Mouse (Mus musculus) spleen, postnatal 4 days (tissue): ENCODE data around the gene Espl1.

Source experiments
- DNase-seq, 2 experiments: peaks; one replicate each; pipeline ENCODE4 v3.0.0; 2022; ENCODE audit warnings: low spot score in 2 of 2

The Espl1 gene

DNA sequence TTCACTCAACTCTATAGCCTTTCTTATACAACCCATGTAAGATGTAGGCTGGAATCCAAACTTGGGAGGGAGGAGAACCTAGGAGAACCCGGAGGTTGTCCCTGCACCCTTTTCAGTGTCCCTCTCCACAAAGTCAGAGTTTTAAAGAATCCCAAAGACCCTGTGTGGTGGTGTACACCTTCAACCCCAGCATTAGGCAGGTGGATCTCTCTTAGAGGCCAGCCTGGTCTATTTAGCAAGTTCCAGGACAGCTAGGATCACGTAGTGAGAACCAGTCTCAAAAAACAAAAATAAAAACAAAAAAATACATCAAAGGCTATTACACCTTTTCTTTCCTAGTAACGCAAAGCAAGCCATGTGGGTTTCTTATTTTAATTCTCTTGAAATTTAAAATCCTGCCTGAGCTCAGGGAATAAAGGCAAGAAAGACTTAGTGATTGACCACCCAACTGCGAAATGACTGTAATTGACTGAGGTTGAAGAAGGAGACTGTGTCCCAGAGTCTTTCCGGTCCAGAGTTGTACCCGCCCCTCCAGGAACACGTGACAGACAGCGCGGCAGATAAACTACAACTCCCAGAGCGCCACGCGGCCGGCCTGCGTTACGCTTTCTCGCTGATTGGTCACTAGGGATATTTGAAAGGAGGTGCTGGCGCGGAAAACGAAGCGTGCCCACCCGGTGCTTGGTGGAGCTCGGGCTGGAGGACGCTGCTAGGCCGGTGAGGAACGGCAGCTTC is at the start of gene Espl1:
TSS of gene Espl1 (plus strand) at position 634 of the 735 bp plus-strand sequence.
- peak; percentile 94 to 96 for DNase-seq

DNA sequence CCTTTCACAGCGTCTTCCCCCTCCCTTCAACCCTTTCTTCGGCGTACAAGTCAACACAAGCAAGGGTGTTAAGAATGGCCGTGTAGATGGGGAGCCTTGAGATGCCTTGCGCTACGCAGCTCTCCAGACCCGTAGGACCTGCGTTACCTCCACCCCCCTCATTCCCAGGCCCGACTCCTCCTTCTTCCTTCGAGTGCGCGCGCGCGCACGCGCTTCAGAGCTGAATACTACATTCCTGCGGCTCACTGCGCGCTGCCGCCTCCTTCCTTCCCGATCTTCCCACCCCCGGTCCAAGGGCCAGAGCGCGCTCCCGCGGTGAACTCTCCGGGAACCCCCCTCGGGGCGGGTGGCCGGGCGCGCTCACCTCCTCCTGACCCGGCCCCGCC is 49.2 kb upstream of the Espl1 start:
- peak; percentile 61 to 78 for DNase-seq

- DNase-seq, result peak; percentile 29 to 69
These were observed 48.6 kb upstream of the Espl1 start for GRCm38 (mm10) chr15:102247252-102248130.

- no peak for DNase-seq
These were observed 47.8 kb upstream of the Espl1 start for GRCm38 (mm10) chr15:102248131-102248811.

DNA sequence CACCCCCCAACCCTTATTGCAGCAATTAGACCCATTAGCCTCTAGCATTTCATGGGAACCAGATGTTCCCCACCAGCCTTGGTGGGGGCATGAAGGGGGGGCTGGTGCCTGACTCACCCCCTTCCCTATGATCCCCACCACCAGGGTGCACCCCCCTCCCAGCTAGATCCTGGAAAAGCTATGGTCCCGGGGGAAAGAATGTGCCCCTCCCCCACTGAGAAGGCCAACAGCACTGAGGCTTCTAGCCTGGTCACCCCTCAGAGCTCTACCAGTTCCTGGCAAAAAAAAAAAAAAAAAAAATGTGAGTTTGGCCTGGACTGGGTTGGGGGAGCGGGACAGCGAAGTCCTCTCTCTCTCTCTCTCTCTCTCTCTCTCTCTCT is 47.3 kb upstream of the Espl1 start:
- DNase-seq, result no peak

- no peak for DNase-seq
These were observed 46.8 kb upstream of the Espl1 start for GRCm38 (mm10) chr15:102249251-102249691.

GRCm38 (mm10) chr15:102249967-102250366 is 46.1 kb upstream of the Espl1 start:
- no peak for DNase-seq

GRCm38 (mm10) chr15:102250521-102250920 is 45.5 kb upstream of the Espl1 start:
- DNase-seq, result no peak

DNA sequence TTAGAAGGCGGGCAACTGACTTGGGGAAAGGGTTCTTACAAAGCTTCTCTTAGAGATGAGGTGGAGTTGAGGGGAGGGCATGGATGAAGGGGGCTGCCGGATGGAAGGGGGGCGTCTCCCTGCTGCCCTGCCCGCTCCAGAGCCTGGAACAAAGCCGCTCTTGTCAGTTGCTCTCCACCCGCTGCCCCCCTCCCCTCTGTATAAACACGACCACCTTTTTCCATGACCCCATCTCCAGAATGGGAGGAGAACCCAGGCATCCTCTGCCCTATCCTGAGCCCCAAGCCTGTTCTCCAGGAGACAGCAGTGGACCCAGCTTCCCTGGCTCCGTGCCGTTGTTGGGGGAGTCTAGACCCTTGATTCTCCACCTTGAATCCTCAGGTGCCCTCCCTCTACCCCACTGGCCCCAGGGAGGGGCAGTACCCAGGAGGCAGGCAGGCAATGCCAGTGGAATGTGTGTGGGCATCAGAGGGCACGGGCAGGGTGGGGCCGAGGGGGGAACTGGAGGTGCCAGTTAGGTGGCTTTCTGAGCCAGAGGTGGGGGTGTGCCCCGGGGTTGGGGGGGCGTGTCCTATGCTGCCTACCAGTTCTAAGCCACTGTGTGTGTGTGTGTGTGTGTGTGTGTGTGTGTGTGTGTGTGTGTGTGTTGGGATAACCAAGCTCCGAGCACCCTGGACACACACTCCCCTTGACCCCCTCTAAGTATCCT is 40.4 kb upstream of the Espl1 start:
- no peak for DNase-seq

DNA sequence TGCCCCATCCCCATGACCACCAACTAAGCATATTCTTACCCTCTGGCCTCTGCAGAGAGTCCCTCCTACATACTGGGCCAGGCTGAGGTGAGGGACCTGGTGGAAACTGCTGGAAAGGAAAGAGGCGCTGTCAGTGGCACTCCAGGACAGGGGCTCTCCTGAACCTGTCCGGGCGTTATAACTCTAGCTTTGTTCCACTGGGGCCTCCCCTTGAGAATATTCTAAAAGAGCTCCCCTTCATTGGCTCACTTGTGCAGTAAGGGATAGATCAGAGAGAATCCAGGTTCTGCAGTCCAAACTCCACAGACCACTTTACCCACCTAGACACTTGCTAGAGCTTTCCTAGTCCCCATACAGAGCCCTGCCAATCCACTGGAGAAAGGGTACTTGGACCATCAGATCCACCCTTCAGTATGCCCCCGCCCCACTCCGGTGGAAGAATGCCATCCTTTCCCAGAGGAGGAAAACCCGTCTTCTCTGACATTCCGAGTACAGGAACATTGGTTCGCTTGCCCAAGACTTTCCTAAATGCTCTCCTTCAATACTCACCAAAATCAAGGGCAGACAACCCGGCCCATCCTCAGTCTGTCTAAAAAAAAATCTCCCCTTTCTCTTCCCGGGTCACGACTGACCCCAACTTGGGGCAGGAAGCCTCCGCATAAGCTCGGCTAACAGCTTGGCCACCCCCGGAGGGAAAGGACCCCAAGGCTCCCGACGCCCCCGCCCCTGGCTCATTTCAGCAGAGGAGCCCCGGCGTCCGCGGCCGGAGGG is 39.5 kb upstream of the Espl1 start:
- no peak for DNase-seq

DNA sequence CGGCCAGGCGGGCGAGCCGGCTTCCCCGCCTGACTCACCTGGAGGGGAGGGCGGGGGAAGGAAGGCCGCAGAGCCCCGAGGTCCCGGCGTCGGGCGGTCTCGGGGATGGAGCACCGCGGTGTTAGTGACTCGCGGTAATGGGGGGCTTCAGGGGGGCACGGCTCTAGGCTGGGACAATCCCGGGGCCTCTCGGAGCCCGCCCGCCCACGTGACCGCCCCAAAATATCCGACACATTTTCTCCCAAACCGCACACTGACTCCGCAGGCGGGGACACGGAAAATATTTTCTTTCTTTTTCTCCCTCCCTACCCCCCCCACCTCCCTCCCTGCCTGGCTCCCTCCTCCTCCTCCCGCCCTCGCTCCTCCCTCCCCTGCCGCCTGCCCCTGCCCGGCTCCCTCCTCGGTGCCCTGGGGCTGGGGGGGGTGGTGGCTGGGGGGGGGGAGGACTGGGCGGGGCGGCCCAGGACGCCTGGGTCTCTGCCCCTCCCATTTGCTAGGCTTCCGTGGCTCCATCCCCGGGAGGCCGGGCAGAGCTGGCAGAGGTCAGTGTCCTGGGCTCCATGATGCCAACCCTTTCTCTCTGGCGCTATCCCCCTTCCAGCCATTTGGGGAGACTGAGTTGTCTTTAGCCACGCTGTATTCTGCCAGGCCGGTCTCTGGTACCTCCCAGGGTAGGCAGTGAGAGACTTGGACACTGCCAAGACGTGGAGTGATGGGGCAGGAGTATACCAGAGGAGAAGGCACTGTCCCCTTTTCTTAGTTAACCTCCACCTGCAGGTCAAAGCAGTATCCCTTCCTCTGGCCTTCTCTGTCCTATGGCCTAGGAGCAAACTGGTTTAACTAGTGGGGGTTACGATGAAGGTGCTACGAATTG is 38.6 kb upstream of the Espl1 start, which contains the start of gene Rarg:
TSS of gene Rarg (minus strand) at position 316 of the 874 bp plus-strand sequence.
- no peak for DNase-seq

- no peak for DNase-seq
These were observed 38.0 kb upstream of the Espl1 start for GRCm38 (mm10) chr15:102258076-102258470.

DNA sequence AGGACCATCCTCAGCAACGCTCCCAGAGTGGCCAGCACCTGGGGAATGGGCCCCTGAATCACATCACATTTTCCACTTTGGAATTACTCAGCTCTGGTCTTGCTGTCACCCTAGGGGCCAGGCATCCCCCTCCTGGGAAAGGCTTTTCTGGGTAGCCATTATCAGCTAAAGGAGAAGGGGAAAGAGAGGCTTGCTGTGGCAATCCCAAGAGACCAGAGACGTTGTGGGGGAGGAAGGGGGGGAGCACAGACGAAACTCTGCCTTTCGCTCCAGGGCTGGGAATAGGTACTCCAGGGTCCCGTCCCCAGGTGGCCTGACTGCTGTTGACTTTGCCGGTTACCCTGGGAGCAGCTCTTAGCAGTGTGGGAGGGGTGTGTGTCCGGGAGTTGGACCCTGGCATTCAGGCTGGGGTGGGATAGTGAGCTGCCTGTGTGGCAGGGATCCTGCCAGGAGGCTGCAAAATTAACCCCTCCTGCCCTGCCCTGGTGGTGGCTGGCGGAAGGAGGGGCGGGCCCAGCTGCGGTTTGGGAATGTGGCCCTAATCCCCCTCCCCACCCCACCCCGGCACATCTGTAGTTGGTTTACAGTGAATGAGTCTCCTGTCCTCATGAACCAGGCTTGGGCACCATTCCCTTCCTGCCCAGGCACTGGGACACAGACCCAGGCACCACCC is 37.3 kb upstream of the Espl1 start:
- DNase-seq, result no peak

DNA sequence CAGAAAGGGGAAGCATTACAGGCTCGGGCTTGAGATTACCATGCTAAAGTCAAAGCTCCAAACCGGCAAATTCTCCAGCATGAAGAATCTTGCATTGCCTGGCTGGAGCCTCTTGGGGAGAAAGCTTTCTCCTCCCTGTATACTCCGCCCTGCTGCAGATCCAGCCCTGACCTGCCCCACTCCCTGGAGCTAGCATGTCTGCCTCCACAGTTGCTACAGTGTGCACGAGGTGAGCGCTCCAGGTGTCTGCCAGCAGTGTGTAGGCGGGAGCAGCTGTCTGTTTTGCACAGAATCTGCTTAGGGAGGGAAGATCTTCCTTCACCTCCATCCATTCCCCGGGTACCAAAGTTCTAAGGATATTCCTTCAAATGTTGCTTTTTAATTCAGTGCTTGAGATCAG is 33.5 kb upstream of the Espl1 start:
- DNase-seq, result no peak

GRCm38 (mm10) chr15:102263037-102263436 is 33.0 kb upstream of the Espl1 start:
- DNase-seq, result no peak

DNA sequence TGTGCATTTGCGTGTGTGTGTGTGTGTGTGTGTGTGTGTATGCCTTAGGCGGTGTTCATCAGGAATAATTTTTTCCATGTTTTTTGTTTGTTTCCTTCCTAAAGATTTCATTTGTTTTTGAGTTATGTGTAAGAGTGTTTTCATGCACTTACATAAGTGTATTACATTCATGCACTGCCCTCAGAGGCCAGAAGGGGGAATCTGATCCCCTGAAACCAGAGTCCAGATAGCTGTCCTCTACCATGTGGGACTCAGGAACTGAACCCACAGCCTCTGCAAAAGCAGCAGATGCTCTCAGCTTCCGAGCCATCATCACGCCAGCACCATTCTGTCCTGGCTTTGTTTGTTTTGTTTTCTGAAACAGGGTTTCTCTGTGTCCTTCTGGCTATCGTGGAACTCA is 30.5 kb upstream of the Espl1 start:
- DNase-seq, result no peak

DNA sequence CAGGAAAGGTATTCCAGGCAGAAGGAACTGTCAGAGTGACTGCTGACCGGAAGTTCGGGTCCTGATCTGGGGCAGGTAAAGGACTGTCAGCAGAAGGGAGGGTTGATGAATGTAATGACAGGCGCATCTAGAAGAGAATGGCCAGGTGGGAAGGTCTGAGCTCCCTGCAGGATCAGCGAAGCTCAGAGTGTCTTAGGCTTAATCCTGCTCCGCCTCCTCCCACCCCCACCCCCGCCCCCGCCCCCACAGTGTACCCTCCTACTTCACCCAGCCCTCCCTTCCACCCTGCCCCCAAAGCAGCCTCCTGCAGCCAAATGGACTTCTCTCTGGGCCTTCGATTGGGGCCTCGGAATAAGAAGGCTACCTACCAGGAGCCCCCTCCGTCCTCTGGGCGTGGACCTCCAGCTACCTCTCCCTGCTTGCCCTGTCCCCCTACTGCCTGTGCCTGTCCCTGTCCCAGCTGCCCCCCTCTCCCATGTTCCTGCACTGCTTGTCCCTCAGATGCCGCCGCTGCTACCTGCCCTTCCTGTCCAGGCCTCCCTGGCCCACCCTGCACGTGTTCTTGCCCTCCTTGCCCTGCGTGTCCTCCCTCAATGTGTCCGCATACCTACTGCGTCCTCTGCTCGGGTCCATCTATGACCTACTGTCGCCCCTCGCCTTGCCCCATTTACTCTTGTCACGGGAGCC is 25.6 kb upstream of the Espl1 start, which contains the start of gene Gm9918:
TSS of gene Gm9918 (plus strand) at position 290 of the 687 bp plus-strand sequence.
- DNase-seq, result no peak

GRCm38 (mm10) chr15:102271441-102271840 is 24.6 kb upstream of the Espl1 start:
- DNase-seq, result no peak
